Mouse (Mus musculus) neural tube, embryonic 13.5 days (tissue): ENCODE results near the gene Themis3. TPM values are rescaled to one million over a fixed set of nuclear protein-coding genes. Genes with fewer than 3 reads are reported as not detected.

Experiments used
- ATAC-seq: fragments of 200-750 bp; cut with Nextera tagmentation; 2 replicates; pipeline ENCODE4 v1.8.0; 2017; ENCODE audit warnings: low read depth, mild to moderate bottlenecking, moderate TSS enrichment, moderate library complexity
- H3K27ac ChIP-seq: fragments of 300-500 bp; sonication (generic); replicated peaks from 2 replicates; pipeline ENCODE4 v1.5.1; 2015; ENCODE audit warnings: moderate library complexity, mild to moderate bottlenecking, inconsistent platforms
- H3K27me3 ChIP-seq: fragments of 300-500 bp; sonication (generic); 2 replicates; pipeline ENCODE4 v1.6.1; 2015; ENCODE audit warnings: mild to moderate bottlenecking, inconsistent platforms
- H3K36me3 ChIP-seq: fragments of 300-500 bp; sonication (generic); 2 replicates; pipeline ENCODE4 v1.6.1; 2015; ENCODE audit warnings: mild to moderate bottlenecking, inconsistent platforms
- H3K4me1 ChIP-seq: fragments of 300-500 bp; sonication (generic); replicated peaks from 2 replicates; pipeline ENCODE4 v1.6.1; 2015; ENCODE audit warnings: inconsistent platforms
- H3K4me2 ChIP-seq: fragments of 300-500 bp; sonication (generic); 2 replicates; pipeline ENCODE4 v1.6.1; 2015; ENCODE audit warnings: inconsistent platforms, mild to moderate bottlenecking, moderate library complexity
- H3K4me3 ChIP-seq: fragments of 300-500 bp; sonication (generic); 2 replicates; pipeline ENCODE4 v1.5.1; 2015; ENCODE audit warnings: mild to moderate bottlenecking, inconsistent platforms
- H3K9ac ChIP-seq: fragments of 300-500 bp; sonication (generic); 2 replicates; pipeline ENCODE4 v1.6.1; 2015; ENCODE audit warnings: moderate library complexity, mild to moderate bottlenecking, inconsistent platforms
- H3K9me3 ChIP-seq: fragments of 300-500 bp; sonication (generic); 2 replicates; pipeline ENCODE4 v1.6.1; 2016; ENCODE audit warnings: inconsistent platforms
- WGBS: fragments of 180-500 bp; shearing (Covaris S2); methylation state at CpG from one replicate; pipeline ENCODE4 v1.1.7; 2015; 5-methylcytosine and 5-hydroxymethylcytosine counted together
- polyA plus RNA-seq: library from polyadenylated mRNA; unstranded; fragments of >200 nt; fragmentation: Nextera tagmentation; extraction: Ambion mirVana; gene quantifications from 2 replicates; pipeline ENCODE4 v1.2.1, GENCODE M21; 2015

Themis3 gene
- polyA plus RNA-seq, 1 experiment from 2014 or later = not detected

DNA sequence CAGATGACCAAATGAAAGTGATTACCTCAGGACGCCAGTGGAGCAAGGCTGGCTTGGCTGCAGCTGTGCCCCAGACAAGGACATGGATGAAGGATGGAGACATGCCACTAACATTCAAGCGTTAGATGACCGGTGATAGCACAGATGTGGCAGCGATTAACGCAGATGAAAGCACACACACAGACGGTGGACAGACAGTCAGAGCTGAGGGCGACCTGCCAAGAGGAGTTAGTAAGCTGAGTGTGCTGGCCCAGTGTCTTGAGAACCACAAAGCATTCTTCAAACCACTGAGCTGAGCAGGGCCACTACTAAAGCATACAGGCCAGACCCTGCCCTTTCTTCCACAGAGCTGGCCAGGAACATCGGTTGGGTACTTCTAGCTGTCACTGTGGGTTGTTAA, 89.5 kb downstream of the Themis3 start:
- WGBS = 77% methylated on average over 8 of the region's 8 CpGs
- Histone ChIP-seq H3K4me3 (no peak overlapping the region), H3K4me1 (peaks cover 2% of the 10 kb centered on the region; the same call in 1 of the 2 replicates), H3K27ac (no peak overlapping the region), H3K9ac (no peak overlapping the region), H3K36me3 (peaks cover 43% of the 10 kb centered on the region), H3K9me3 (no peaks in the 10 kb centered on the region), H3K4me2 (no peak overlapping the region), H3K27me3 (no peaks in the 10 kb centered on the region)
- ATAC-seq = no peak

Other genes with a start within 250 kb of the Themis3 start
- gene Mtcl1, start 144.9 kb downstream of the Themis3 start, polyA plus RNA-seq = 26.4 and 28.0 TPM in 2 replicates
- gene Rab12, start 74.9 kb downstream of the Themis3 start, polyA plus RNA-seq = 60.9 and 67.1 TPM in 2 replicates